Mouse (Mus musculus): ENCODE results near the gene Hook1.
A peak's percentile ranks its signal among the peaks of the same experiment; 100 is the strongest.
"Not testable (repeated sequence)": the region's sequence is repeated elsewhere in the genome, so short reads cannot be mapped to it uniquely, and the experiment has no call there.

The Hook1 gene

DNA sequence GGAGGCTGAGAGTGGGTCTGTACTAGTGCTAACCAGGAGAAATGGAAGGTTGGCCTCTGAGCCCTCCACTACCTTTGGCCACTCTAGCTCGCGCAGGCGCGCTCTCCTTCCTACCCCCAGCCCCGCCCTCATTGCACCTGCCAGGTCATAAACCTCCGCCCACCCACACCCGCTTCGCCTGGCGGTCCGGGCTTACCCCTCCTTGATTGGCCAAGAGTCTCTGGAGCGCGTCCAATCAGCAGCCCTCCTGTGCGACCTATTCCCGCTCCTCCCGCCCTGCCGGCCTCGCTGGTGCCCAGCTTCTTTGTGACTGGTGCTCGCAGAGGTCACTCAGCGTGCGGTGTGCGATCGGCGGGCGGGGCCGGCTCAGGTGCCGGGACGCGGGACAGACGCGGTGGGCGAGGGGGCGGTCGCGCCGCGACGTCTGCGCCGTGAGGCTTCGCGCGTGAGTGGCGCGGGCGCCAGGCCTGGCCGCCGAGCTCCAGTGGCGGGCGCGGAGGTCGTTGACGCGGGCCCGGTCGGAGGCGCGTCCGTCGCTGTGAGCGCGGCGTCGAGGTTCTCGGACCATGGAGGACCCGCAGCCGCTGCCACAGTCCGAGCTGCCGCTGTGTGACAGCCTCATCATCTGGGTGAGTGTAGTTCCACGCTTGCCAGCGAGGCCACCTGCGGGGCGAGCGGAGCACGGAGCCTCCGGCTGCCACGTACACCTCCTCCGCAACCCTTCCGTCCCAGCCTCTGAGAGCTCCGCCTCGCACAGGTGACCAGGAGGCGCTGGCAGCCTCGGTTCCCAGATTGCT, at the start of gene Hook1:
TSS of gene Hook1 (plus strand) at position 313 of the 797 bp plus-strand sequence.
- peak; percentile 98 to 99 for DNase-seq

GRCm38 (mm10) chr4:95917703-95918102, 49.3 kb upstream of the Hook1 start:
- DNase-seq = no peak

GRCm38 (mm10) chr4:95920448-95920847, 46.6 kb upstream of the Hook1 start:
- DNase-seq = no peak

- DNase-seq = peak; percentile 38 to 62
Measured at GRCm38 (mm10) chr4:95924210-95925184, 42.5 kb upstream of the Hook1 start.

DNA sequence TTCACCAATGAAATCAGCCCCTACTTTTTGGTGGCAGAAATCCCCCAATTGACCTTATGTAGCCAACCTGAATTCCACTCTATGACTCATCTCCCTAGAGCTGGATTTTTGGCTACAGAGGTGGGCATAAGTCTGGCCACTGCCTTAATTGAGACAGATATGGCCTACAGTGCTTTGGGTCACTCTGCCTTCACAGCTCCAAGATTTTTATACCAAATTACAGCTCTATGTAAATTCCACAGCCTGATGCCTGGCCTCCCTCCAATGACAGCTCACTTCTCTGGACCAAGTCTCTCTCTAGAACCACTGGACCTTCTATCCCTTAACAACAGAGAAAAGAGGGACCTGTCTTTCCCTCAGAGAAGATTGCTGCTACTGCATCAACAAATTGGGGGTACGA, 38.2 kb upstream of the Hook1 start:
- DNase-seq = no peak

DNA sequence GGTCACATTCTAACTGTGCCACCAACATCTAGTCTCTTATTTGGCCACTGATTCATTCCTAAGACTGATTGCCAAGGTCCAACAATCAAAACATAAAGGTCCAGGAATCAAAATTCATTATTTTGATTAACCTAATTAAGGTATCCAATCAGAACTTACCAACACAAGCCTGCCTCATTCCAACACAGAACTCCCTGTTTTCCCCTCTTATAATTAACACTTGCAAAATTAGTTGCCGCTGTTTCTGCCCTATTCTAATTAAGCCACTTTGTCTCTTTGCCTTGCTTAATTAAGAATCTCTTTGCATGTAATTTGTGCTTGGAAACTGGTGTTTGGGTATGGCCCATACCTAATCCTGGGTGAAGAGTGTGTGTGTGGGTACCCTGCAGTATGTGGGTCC, 37.1 kb upstream of the Hook1 start:
- DNase-seq = no peak

DNA sequence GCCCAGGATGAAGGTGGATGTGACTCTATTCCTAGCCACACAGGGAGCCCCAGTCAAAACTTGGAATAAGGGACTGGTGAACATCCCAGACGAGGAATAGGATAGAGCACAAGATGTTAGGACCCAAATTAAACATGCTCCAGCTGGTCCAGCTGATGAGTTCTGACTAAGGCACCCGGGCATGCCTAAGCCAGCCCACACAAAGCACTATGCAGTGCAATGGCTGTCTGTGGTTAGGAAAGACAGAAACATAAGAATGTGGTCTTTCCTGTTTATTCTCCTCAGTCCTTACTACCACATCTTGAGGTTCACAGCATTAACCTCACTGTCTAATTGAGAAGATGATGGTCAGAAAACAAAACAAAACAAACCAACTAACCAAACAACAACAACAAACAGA, 35.7 kb upstream of the Hook1 start:
- DNase-seq = no peak

GRCm38 (mm10) chr4:95933801-95934356, 33.2 kb upstream of the Hook1 start:
- DNase-seq = peak; percentile 78 to 85

DNA sequence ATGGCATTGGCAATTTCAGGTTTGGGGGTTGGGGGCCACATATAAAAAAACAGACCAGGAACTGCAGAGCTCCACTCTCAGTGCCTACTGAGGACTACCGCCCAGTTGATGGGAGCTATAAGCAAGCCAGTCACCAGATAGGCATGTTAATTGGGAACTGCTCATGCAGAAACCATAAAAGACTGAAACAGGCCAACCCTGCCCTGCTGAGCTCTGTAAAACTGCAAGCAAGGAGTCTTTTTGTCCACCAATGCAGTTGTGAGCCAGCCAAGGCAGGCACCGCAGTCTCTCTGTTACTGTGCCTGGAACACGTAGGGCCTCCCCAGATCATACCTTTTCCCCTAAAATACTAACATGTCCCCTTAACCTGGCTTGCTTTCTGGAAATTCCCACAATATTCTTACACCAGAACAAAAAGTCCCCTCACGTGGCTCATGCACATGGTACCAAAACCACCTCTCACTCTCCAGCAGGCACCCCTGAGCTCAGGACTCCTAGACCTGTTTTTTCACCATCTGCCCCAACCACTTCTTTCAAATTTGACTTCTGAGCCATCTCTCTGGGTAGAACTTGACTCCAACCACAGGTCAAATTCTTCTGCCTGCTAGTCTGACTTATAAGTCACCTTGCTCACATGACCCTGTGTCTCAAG, 32.5 kb upstream of the Hook1 start:
- peak; percentile 47 to 60 for DNase-seq

- DNase-seq = no peak
Measured at GRCm38 (mm10) chr4:95938701-95939100, 28.3 kb upstream of the Hook1 start.

DNA sequence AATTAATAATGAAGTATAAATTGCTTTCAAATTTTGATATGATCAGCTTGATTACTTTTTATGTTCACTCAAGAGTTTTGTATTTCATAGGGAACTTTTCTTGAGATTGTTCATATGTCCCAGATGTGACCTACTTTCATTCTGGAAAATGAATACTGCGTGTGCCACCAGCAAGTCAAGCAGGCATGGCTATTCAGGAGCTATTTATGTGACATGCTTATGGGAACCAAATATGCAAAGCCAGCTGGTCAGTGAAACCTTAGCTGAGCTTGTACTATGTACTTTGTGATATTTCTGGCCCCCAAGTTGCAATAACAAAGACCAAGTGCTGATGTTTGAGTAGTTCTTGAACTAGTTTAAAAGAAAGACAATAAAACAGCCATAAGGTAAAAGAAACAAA, 19.1 kb upstream of the Hook1 start:
- no peak for DNase-seq

DNA sequence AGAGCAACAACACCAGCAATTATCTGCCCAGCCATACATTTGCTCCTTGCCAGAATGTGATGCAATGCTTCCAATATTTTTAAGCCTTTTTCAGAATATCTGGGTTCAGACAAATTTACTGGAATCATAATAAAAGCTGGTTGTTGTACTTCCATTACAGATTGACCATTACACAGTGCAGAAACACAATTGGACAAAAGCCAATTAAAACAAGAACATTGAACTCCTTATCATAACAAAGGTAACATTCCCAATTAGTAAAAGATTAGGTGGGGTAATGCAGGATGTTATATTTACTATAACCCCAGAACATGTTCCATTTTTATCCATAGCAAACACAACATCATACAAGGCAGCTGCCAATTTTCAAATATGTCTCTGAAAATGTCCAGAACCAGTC, 13.7 kb upstream of the Hook1 start:
- DNase-seq = no peak

DNA sequence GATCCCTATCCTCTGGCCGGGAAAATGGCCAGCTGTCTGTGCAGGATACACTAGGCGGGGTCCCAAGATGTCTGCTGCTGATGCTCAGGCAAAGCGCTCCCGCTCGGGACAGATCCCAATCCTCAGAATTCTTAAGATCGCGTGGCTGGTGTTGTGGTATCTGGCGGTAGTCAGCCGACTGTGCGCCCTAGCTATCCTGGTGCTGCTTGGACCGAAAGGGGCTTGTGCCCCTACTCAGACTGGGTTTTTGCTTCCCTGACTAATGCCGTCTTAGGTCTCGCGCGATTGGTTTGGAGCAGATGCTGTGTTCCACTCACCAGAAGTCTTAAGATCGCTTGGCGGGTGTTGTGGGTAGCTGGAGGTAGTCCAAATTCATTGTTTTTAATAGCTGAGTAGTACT, 15.2 kb downstream of the Hook1 start:
- DNase-seq = not testable (repeated sequence)

GRCm38 (mm10) chr4:96016875-96017274, 49.8 kb downstream of the Hook1 start:
- DNase-seq = no peak

GRCm38 (mm10) chr4:96022803-96023202, 55.8 kb downstream of the Hook1 start:
- no peak for DNase-seq

GRCm38 (mm10) chr4:96028412-96028811, 61.4 kb downstream of the Hook1 start:
- DNase-seq = no peak

GRCm38 (mm10) chr4:96060106-96060505, 93.1 kb downstream of the Hook1 start:
- peak in 1 of 2 experiments; percentile 42 for DNase-seq

DNA sequence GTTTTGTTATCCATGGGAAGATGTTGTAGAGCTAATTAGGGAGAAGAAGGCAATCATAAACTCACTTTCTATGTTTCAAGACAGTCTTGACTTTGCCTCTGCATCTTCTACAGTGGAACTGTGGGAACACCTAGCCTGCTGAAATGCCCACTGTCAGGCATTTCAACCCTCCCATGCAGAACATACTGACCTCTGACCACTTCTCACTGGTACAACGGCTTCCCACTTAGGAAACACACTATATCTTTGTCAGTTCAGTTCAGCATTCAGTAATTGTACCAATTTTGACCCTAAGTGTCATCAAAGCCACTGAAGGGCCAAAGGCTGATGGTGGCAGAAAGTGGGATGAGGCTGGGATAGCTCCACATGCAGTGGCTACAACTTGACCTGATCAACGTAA, 95.0 kb downstream of the Hook1 start:
- peak in 1 of 2 experiments; percentile 49 for DNase-seq
